Mouse (Mus musculus) frontal cortex, postnatal 36 days (tissue): ENCODE results near the gene Aagab.

Experiments
- DNase-seq, 2 experiments: peaks; one replicate each; pipeline ENCODE4 v3.0.0; 2022; ENCODE audit warnings: low spot score in 2 of 2

The Aagab gene

DNA sequence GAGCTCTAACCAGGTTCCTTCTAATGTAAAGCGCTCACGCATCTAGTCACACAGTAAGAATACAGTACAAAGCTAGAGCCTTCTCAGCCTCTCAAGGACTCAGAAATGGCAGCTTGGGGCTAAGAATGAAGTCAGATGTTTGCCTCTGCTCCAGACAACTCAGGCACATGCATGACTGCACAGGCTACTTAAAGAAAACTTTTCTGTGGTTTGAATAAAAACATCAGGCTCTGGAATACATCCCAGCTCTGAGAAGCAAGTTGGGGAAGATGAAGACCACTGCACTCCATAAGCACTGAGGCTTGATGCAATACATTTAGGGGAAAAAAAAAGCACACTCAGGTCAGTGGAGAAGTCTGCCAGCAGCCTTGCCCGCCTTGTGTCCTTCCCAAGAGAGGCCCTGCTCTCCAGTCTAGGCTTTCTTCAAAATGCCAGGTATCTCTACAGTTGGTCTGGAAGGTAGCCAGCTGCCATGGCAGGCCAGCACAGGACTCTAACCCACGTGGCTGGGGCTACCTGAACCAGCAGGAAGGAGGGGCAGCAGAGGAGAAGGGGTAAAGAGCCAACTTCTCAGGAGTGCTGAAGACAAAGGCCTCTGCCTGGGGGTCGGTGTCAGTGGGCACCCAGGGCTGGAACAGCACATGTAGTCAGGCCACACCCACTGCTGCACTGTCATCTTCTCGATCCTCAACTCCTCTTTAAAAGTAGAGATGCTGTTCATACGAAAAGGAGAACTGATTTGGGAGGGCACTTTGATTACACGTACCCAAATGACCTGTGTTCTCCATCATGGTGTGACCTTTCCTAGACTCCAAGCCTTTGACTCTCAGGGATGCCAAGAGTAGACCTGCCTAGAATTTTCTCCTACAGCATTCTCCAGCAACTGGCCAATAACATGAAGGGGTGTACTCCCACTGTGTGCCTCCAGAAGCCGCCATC, 45.4 kb downstream of the Aagab start:
- no peak for DNase-seq

GRCm38 (mm10) chr9:63648520-63648918, 46.1 kb downstream of the Aagab start:
- no peak for DNase-seq

- no peak for DNase-seq
Measured at GRCm38 (mm10) chr9:63649841-63650545, 47.5 kb downstream of the Aagab start.

DNA sequence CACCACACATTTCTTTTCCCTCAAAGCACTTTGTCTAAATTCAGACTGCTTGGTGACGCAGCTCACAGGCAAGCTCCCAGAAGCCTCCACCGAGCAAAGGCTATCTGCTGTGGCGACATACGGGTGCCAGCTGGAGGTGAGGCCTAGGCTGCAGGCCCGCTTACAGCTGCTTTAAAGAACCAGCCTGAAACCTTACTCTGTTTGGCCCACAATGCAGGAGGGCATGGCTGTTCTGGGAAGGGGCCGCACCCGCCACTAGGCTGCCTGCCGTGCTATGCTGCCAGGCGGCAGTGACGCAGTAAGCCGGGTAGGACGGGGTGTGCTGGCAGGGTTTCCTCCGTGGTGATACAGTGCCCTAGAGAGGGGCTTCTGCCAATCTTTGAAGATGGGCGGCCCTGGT, 48.4 kb downstream of the Aagab start:
- no peak for DNase-seq

DNA sequence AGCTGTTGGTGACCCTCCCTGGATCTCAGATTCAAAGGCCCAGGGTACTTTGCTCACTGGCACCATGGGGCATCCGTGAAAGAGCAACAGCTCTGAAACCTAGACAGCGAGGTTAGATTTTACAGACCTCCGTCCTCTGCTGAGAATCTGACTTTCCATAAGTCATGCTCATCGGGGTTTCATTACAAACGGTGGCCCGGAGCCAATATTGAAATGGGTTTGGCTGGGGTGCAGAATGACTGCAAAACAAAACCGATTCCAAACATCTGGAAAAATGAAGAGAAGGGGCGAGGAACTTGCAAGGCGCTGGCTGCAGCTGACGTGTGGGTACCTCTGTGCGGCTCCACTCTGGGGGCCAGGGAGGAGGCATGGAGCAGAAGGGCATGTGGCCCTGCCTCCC, 49.1 kb downstream of the Aagab start:
- no peak for DNase-seq

GRCm38 (mm10) chr9:63653666-63654065, 51.2 kb downstream of the Aagab start:
- DNase-seq = no peak

DNA sequence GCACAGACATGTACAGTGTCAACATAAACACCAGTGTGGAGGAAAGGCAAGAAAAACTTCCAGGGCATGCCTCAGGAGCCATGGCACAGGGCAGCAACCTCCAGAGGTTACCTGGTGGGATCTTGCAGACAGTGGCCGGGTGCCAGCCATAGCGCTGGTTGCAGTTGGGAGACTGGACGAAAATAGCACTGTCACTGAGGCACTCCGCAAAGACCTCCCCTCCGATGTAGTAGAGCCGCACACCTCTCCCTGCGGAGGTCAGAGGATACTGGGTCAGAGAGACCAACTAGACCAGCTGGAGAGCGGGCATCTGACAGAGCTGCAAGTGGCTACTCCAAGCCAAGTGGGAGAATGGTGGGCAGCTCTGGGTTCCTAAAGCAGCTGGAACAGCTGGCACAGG, 52.1 kb downstream of the Aagab start:
- DNase-seq = no peak

GRCm38 (mm10) chr9:63655092-63655491, 52.6 kb downstream of the Aagab start:
- DNase-seq = no peak

GRCm38 (mm10) chr9:63657167-63657566, 54.7 kb downstream of the Aagab start:
- no peak for DNase-seq

GRCm38 (mm10) chr9:63658436-63658835, 56.0 kb downstream of the Aagab start:
- DNase-seq = no peak

GRCm38 (mm10) chr9:63658970-63659371, 56.5 kb downstream of the Aagab start:
- no peak for DNase-seq

GRCm38 (mm10) chr9:63660061-63660460, 57.6 kb downstream of the Aagab start:
- DNase-seq = no peak

- DNase-seq = no peak
Measured at GRCm38 (mm10) chr9:63660691-63661090, 58.2 kb downstream of the Aagab start.

GRCm38 (mm10) chr9:63662759-63663158, 60.3 kb downstream of the Aagab start:
- no peak for DNase-seq

DNA sequence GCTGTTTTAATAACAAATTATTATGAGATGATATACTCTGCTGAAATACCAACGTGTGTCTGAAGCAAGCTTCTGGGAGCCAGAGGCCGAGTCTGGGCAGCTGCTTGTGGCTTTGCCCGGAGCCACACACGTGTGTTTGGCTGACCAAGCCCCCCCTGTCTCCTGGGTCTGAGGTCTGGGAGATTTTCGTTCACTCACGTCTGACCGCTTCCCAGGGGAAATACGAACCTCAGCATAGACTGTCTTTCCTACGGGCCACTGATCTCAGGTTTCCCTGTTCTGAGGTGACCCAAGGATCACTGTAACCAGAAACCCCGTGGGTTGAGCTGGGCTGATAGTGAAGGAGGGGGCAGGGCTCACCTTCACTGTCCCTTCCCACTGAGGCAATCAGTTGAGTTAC, 60.8 kb downstream of the Aagab start:
- DNase-seq = no peak

DNA sequence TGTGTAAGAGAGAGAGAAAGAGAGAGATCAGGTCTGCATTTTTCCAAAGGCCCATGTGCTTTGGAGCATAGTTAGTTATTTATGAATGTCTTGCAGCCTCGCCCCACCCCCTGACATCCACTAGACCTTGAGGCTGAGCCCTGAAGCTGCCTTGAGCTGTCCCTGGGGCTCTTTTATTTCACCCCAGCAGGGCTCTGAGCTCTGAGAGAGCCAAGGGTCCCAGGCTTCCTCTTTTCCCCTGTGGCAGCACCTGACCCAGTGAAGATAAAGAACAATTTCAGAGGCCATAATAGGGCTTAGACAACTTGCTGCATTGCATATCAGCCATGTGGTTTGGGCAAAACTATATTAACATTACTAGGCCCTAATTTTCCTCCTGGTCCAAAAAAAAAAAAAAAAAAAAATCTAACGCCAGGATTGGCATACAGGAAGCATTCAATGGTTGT, 61.9 kb downstream of the Aagab start:
- DNase-seq = no peak

GRCm38 (mm10) chr9:63664792-63665646, 62.6 kb downstream of the Aagab start:
- no peak for DNase-seq

- no peak for DNase-seq
Measured at GRCm38 (mm10) chr9:63666612-63667372, 64.3 kb downstream of the Aagab start.

DNA sequence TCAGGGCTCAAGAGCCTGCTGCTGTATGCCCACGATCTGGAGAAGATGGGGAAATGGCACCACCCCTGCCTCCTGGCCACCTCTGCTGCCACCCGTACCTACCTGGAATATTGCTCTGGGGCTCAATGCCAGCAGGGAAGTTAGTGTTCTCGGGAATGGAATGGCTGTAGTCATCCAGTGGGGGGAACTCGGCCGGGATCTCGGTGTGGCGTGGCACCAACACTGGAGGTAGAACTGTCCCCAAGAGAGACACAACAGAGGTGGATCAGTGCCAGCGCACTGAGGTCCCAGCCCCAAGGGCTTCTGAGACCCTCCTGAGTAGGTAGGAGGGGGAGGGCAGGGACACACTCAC, 64.9 kb downstream of the Aagab start:
- DNase-seq = no peak

DNA sequence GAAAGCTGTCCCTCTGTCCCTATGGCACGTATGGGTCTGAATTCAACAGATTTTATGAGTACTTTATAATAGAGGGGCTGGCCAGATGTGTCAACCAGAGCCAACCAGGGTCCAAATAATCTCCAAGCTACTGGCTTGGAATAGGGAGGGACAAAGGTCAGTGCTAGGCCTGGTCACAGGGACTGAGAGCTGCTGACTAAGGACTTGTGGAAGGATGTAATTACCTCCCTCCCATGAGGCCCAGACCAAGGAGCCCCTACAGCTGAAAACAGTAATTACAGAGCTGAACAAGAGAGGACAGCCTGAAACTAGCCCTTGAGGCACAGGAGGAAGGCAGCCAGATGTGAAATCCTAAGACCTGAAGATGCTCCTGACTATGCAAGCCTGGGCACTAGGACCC, 66.2 kb downstream of the Aagab start:
- no peak for DNase-seq

DNA sequence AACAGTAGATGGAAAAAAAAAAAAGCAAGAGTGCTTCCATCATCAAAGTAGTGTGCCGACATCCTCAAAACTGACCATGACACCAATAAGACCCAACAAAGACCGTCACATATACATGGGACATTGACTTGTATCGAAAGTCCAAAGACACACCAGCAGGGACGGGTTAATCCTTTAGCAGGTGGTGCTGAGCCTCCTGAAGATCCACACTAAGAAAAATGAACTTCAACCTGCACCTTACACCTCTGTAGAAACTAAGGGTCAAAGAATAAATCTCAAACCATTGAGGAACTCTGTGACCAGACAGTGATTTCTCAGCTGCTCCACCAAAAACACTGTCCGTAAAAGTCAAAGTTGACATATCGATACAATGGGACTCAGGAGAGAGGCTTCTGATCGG, 67.4 kb downstream of the Aagab start:
- DNase-seq = no peak
